ENCODE assay signal across 21 mouse cellular contexts in genomic region chr6:143579223-143579622, GRCm38 (mm10).
"Had no signal": no experiment of that assay in that cellular context is flagged by ENCODE, and none has a peak within 500 bp of the region (broad histone marks: within the 10 kb centered on the region; RNA-seq: fewer than 3 reads in every experiment).

No protein-coding gene starts in this region.

- ATAC-seq: liver, postnatal 0 days; lung, postnatal 0 days; midbrain, embryonic 15.5 days had no signal

- H3K27me3 ChIP-seq: liver, embryonic 15.5 days; lung, embryonic 15.5 days; midbrain, embryonic 12.5 days; midbrain, embryonic 15.5 days; neural tube, embryonic 13.5 days; neural tube, embryonic 15.5 days had no signal

- H3K9me3 ChIP-seq: liver, embryonic 15.5 days; lung, embryonic 15.5 days; megakaryocyte, embryonic 14.5 days; midbrain, embryonic 12.5 days; midbrain, embryonic 15.5 days; neural tube, embryonic 13.5 days; neural tube, embryonic 15.5 days had no signal

- DNase-seq: liver, postnatal 0 days; lung, adult 2 months; lung, postnatal 14 days; lung, postnatal 36 days; retina, postnatal 1 day; right cerebral cortex, adult 18-20 months; right cerebral cortex, postnatal 25 days; right cerebral cortex, postnatal 4 days; spleen, adult 18-20 months; thymus, adult 18-20 months; thymus, postnatal 14 days; thymus, postnatal 36 days had no signal

- H3K4me1 ChIP-seq: liver, embryonic 15.5 days; lung, embryonic 15.5 days; megakaryocyte, embryonic 14.5 days; midbrain, embryonic 12.5 days; midbrain, embryonic 15.5 days; neural tube, embryonic 13.5 days; neural tube, embryonic 15.5 days had no signal

- H3K4me3 ChIP-seq: liver, embryonic 15.5 days; lung, embryonic 15.5 days; megakaryocyte, embryonic 14.5 days; midbrain, embryonic 12.5 days; midbrain, embryonic 15.5 days; neural tube, embryonic 13.5 days; neural tube, embryonic 15.5 days had no signal

- H3K27ac ChIP-seq: liver, embryonic 15.5 days; lung, embryonic 15.5 days; macrophage; midbrain, embryonic 12.5 days; midbrain, embryonic 15.5 days; neural tube, embryonic 13.5 days; neural tube, embryonic 15.5 days had no signal

- H3K4me2 ChIP-seq: liver, embryonic 15.5 days; lung, embryonic 15.5 days; midbrain, embryonic 12.5 days; midbrain, embryonic 15.5 days; neural tube, embryonic 13.5 days; neural tube, embryonic 15.5 days had no signal

- H3K9ac ChIP-seq: liver, embryonic 15.5 days; liver, postnatal 0 days; lung, embryonic 15.5 days; midbrain, embryonic 12.5 days; midbrain, embryonic 15.5 days; neural tube, embryonic 13.5 days; neural tube, embryonic 15.5 days had no signal

- H3K36me3 ChIP-seq: liver, embryonic 15.5 days; lung, embryonic 15.5 days; midbrain, embryonic 12.5 days; midbrain, embryonic 15.5 days; neural tube, embryonic 13.5 days; neural tube, embryonic 15.5 days had no signal
